Mouse (Mus musculus) stomach, embryonic 14.5 days (tissue): ENCODE data around the gene Lypd6b. TPM values are rescaled to one million over a fixed set of nuclear protein-coding genes. Genes with fewer than 3 reads are reported as not detected.

ENCODE experiments used
- ATAC-seq: fragments of 200-750 bp; cut with Nextera tagmentation; 2 replicates; pipeline ENCODE4 v1.8.0; 2017; ENCODE audit warnings: low read depth, moderate TSS enrichment; ENCODE audit not compliant: insufficient number of reproducible peaks, insufficient read depth, low FRiP score
- H3K27ac ChIP-seq: fragments of 300-500 bp; sonication (generic); 2 replicates; pipeline ENCODE4 v1.5.1; 2014; ENCODE audit warnings: mild to moderate bottlenecking, low read length, moderate library complexity, mixed read lengths
- H3K27me3 ChIP-seq: fragments of 300-500 bp; sonication (generic); 2 replicates; pipeline ENCODE4 v1.6.1; 2014; ENCODE audit warnings: low read length, control low read depth, mixed read lengths; ENCODE audit not compliant: control insufficient read depth, insufficient read depth
- H3K36me3 ChIP-seq: fragments of 300-500 bp; sonication (generic); 2 replicates; pipeline ENCODE4 v1.6.1; 2014; ENCODE audit warnings: mild to moderate bottlenecking, control low read depth, low read length, moderate library complexity, mixed read lengths; ENCODE audit not compliant: control insufficient read depth, insufficient read depth
- H3K4me1 ChIP-seq: fragments of 300-500 bp; sonication (generic); 2 replicates; pipeline ENCODE4 v1.6.1; 2014; ENCODE audit warnings: low read length, control low read depth, mixed read lengths; ENCODE audit not compliant: control insufficient read depth, insufficient read depth
- H3K4me2 ChIP-seq: fragments of 300-500 bp; sonication (generic); replicated peaks from 2 replicates; pipeline ENCODE4 v1.6.1; 2014; ENCODE audit warnings: low read depth, low read length, control low read depth
- H3K4me3 ChIP-seq: fragments of 300-500 bp; sonication (generic); 2 replicates; pipeline ENCODE4 v1.5.1; 2014; ENCODE audit warnings: low read depth, low read length, control low read depth
- H3K9ac ChIP-seq: fragments of 300-500 bp; sonication (generic); replicated peaks from 2 replicates; pipeline ENCODE4 v1.6.1; 2014; ENCODE audit warnings: low read depth, mild to moderate bottlenecking, control low read depth, low read length, moderate library complexity, mixed read lengths
- H3K9me3 ChIP-seq: fragments of 300-500 bp; sonication (generic); 2 replicates; pipeline ENCODE4 v1.6.1; 2016; ENCODE audit warnings: low read depth, low read length, control low read depth; ENCODE audit not compliant: control insufficient read depth
- WGBS: fragments of 180-500 bp; shearing (Covaris S2); extraction: QIAGEN DNeasy Blood & Tissue Kit; methylation state at CpG from one replicate; pipeline ENCODE4 v1.1.7; 2014; 5-methylcytosine and 5-hydroxymethylcytosine counted together
- polyA plus RNA-seq: library from polyadenylated mRNA; unstranded; fragments of >200 nt; fragmentation: Nextera tagmentation; extraction: Ambion mirVana; gene quantifications from 2 replicates; pipeline ENCODE4 v1.2.1, GENCODE M21; 2014

The Lypd6b gene
- polyA plus RNA-seq, 1 experiment from 2014 or later: 29.6 TPM

DNA sequence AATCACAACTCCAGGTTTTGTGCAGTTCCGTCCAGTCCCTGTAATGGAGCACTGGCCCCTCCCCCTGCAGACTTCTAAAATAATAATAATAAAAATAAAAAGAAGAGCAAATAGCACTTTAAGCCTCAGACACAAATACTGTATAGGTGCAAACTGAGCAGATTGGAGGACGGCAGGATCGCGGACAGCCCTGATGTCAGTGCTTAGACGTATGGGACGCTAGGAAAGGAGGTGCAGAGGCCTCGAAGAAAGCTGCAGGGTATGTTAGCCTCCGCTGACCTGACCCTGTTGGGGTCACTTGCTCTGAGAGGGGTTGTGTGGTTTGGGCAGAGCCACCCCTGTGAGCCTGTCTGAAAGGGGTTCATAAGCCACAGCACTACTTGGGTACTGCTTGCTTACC, 17.0 kb downstream of the Lypd6b start:
- H3K4me3 ChIP-seq: no peak overlapping the region
- H3K4me1 ChIP-seq: 0 out of 2 replicates have a peak, but pooled peaks cover 7% of the 10 kb centered on the region
- H3K9ac ChIP-seq: no peak overlapping the region
- no peak for ATAC-seq
- H3K27ac ChIP-seq: no peak overlapping the region
- 52% methylated on average over 8 of the region's 8 CpGs for WGBS
- no peak overlapping the region for H3K4me2 ChIP-seq
- no peaks in the 10 kb centered on the region for H3K36me3 ChIP-seq
- no peaks in the 10 kb centered on the region for H3K9me3 ChIP-seq
- no peaks in the 10 kb centered on the region for H3K27me3 ChIP-seq

DNA sequence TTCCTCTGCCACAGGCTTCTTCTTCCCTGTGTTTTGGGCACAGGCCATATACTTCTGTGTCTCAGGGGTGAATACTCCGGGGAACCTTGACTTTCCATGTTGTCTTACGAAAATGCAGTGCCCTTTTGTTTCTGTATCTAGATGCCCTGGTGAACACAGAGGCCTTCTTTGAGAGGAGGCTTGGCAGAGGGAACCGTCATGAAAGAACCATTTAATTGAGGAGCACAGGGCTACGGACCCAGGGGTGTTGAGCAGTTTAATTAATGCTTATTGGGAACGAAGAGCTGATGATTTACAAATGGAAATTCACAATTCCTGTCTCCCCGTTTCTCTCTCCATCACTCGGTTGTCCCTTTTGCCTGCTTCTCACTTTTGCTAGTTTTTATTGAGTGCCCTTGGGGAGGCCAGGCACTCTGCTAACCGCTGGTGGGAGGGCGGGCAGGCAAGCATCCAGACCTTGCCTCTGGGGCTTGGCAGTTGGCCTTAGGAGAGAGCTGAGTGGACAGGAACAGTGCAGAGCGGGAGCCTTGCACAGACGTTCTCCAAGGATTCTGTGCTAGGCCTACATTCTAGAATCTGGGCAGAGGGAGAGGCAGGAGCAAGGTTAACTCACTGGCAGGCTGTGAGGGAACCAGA, 18.4 kb downstream of the Lypd6b start:
- WGBS: 80% methylated on average over 11 of the region's 11 CpGs
- Histone ChIP-seq H3K27me3 (no peaks in the 10 kb centered on the region), H3K4me3 (no peak overlapping the region), H3K9ac (no peak overlapping the region), H3K4me1 (0 out of 2 replicates have a peak, but pooled peaks cover 9% of the 10 kb centered on the region), H3K9me3 (no peaks in the 10 kb centered on the region), H3K36me3 (no peaks in the 10 kb centered on the region), H3K4me2 (no peak overlapping the region), H3K27ac (no peak overlapping the region)
- ATAC-seq: no peak

DNA sequence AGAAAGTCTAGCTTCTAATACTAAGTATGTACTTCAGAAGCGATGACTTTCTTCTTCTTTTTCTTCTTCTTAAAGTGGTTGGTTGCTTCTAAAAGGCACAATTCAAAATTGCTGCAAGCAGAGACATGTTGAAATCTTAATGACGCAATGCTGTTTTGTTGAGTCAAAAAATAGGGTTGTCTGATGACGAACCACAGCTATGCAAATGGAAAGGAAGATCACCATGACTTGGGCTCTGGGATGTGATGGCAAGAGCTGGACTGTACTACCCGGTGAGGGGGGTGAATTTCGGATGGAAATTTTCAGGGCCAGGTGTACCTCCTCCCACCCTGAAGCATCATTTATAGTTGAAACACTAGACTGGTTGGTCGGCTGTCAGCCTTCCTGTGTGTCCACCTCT, 22.0 kb downstream of the Lypd6b start:
- H3K4me2 ChIP-seq: no peak overlapping the region

DNA sequence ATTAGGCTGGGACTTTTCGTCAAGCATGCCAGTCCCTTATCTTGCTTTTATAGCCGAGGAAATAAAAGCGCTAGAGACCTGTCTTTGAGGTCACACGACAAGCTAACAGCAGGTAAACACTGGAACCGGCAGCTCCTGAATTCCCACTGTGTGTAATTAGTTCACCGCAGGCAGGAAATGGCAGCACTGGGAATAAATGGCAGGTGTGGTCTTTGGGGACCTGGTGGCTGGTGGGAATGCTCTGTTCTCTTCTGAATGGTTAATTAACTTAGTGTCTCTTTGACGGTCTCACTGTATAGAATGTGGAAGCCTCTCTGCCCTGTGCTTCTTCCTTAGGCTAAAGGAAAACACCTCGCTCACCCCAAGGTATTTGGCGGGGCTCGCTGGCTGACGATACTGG, 23.9 kb downstream of the Lypd6b start:
- ATAC-seq: no peak
- H3K9me3 ChIP-seq: no peaks in the 10 kb centered on the region
- peak overlapping the region; percentile 79; the same call in 1 of the 2 replicates for H3K27ac ChIP-seq
- H3K4me3 ChIP-seq: no peak overlapping the region
- H3K27me3 ChIP-seq: no peaks in the 10 kb centered on the region
- peak overlapping the region; percentile 19; the same call in 1 of the 2 replicates for H3K4me2 ChIP-seq
- H3K9ac ChIP-seq: no peak overlapping the region
- no peaks in the 10 kb centered on the region for H3K36me3 ChIP-seq
- 29% methylated on average over 11 of the region's 11 CpGs for WGBS
- H3K4me1 ChIP-seq: peaks cover 20% of the 10 kb centered on the region

More for the DNA sequence above, 22.0 kb downstream of the Lypd6b start:
- Histone ChIP-seq H3K9me3 (no peaks in the 10 kb centered on the region), H3K36me3 (no peaks in the 10 kb centered on the region), H3K27me3 (no peaks in the 10 kb centered on the region), H3K27ac (no peak overlapping the region), H3K9ac (no peak overlapping the region), H3K4me1 (peaks cover 21% of the 10 kb centered on the region), H3K4me3 (no peak overlapping the region)
- ATAC-seq: no peak
- 72% methylated on average over 6 of the region's 6 CpGs for WGBS

DNA sequence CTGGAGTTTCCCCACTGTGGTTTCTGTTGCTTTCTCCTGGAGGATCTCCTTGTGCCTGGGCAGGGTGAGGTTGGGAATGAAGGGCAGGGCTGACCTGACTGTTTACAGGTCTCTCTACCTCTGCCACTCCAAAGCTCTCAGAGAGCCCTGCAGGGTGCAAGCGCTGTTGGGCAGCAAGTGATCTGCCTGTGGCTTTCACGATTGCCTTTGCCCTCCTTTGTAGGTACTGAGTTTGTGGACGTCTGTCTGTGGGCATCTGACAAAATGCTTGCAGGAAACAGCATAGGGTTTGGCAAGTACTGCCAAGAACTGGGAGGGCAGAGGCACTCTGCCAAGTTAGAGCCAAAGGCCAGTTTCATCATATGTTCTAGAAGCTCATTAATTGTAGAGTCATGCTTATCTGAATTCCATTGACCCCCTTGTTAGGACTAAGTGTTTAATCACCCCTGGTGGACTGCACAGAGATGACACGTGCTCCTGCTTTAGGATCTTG, 24.4 kb downstream of the Lypd6b start:
- no peaks in the 10 kb centered on the region for H3K27me3 ChIP-seq
- H3K9me3 ChIP-seq: no peaks in the 10 kb centered on the region
- no peaks in the 10 kb centered on the region for H3K36me3 ChIP-seq
- no peak overlapping the region for H3K9ac ChIP-seq
- 20% methylated on average over 4 of the region's 4 CpGs for WGBS
- peak overlapping the region; percentile 19; the same call in 1 of the 2 replicates for H3K4me2 ChIP-seq
- H3K27ac ChIP-seq: peak overlapping the region; percentile 79
- ATAC-seq: no peak
- H3K4me3 ChIP-seq: no peak overlapping the region
- H3K4me1 ChIP-seq: peaks cover 22% of the 10 kb centered on the region

DNA sequence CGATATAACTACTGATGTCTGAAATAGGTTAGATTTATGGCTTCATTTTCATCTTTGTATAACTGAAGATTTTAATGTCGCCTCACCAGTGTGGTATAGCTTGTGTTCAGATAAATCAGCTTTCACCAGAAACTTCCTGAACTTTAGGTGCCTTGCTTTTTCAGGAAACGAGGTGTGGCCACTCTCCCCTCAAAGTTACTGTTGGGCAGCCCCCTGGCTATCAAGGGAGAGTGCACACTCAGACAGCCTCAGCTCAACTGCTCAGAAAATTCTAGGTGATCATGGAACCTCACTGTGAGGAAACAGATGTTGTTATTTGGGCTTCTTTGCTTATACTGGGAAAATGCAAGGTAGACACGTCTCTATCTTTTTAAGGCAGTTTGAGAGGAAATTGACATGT, 25.7 kb downstream of the Lypd6b start:
- H3K9me3 ChIP-seq: no peaks in the 10 kb centered on the region
- no peak overlapping the region for H3K9ac ChIP-seq
- H3K36me3 ChIP-seq: no peaks in the 10 kb centered on the region
- peak overlapping the region; percentile 61; the same call in 1 of the 2 replicates for H3K27ac ChIP-seq
- H3K4me3 ChIP-seq: no peak overlapping the region
- ATAC-seq: no peak
- H3K4me1 ChIP-seq: peaks cover 24% of the 10 kb centered on the region
- H3K27me3 ChIP-seq: no peaks in the 10 kb centered on the region
- no peak overlapping the region for H3K4me2 ChIP-seq
- 58% methylated on average over 4 of the region's 4 CpGs for WGBS

DNA sequence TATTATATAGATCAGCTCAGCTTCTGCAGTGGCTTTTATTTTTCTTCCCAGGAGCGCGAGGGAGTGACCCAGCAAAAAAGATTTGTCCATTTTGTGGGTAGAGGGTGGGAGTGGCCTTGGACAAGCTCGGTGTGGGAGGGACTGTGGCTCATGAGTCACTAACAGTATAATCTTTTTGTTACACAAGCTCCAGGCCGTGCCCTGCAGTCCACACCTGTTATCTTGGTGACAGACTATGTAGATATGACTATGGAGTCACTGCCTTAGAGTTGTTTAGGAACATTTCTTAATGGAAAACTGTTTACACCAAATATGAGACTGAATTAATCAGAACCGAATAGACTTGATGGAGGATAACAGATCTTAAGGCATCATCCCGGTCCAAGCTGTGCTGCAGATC, 26.5 kb downstream of the Lypd6b start:
- no peak overlapping the region for H3K4me3 ChIP-seq
- H3K36me3 ChIP-seq: no peaks in the 10 kb centered on the region
- no peak overlapping the region for H3K27ac ChIP-seq
- no peaks in the 10 kb centered on the region for H3K27me3 ChIP-seq
- H3K4me1 ChIP-seq: peaks cover 24% of the 10 kb centered on the region
- 46% methylated on average over 6 of the region's 6 CpGs for WGBS
- H3K4me2 ChIP-seq: no peak overlapping the region
- ATAC-seq: peak; percentile 73
- H3K9me3 ChIP-seq: no peaks in the 10 kb centered on the region
- H3K9ac ChIP-seq: no peak overlapping the region

DNA sequence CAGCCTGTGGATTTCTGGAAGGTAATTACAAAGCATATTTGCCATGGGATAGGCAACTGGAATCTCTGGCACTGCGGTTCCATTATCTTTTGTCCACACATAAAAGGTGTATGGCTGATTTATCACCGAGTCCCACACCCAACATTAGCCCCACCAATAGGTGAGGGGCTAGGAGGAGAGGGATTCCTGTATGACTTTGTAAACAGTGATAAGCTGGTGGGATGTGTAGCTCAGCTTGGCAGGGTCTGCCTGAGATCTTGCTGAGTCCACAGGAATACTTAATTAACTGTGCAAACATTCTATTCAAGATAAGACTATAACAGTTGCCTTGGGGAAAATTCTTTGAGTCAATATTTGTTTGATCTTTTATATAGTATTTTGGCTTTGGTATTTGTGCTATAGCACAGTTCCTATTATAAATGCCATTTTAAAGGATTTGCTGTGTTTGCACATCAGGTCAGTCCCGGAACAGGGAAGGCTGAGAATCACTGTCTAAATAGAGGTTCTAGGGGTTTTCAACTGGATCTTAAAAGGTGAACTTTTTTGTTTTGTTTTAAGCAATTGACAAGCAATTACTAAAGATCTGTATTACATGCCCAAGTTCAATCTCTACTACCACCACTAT, 28.3 kb downstream of the Lypd6b start:
- H3K36me3 ChIP-seq: no peaks in the 10 kb centered on the region
- H3K9ac ChIP-seq: no peak overlapping the region
- H3K27ac ChIP-seq: peak overlapping the region; percentile 72; the same call in 1 of the 2 replicates
- H3K27me3 ChIP-seq: no peaks in the 10 kb centered on the region
- no peak overlapping the region for H3K4me2 ChIP-seq
- 47% methylated on average over 3 of the region's 3 CpGs for WGBS
- H3K9me3 ChIP-seq: no peaks in the 10 kb centered on the region
- no peak overlapping the region for H3K4me3 ChIP-seq
- H3K4me1 ChIP-seq: peaks cover 23% of the 10 kb centered on the region
- ATAC-seq: peak; percentile 89
